Mouse (Mus musculus) midbrain, embryonic 12.5 days (tissue): ENCODE measurements at regions not wholly inside any gene's neighbourhood (a gene's known extent, or its start where the extent isn't known, plus 50 kb on each side); places are given as distances from the start of the nearest gene placed in this dataset.

ENCODE experiments used
- ATAC-seq: fragments of 200-750 bp; cut with Nextera tagmentation; 2 replicates; pipeline ENCODE4 v1.8.0; 2017; ENCODE audit warnings: low read depth, moderate TSS enrichment, moderate library complexity; ENCODE audit not compliant: low FRiP score
- H3K27ac ChIP-seq: fragments of 300-500 bp; sonication (generic); replicated peaks from 2 replicates; pipeline ENCODE4 v1.5.1; 2016; ENCODE audit warnings: mild to moderate bottlenecking
- H3K27me3 ChIP-seq: fragments of 300-500 bp; sonication (generic); 2 replicates; pipeline ENCODE4 v1.6.1; 2016; ENCODE audit warnings: mild to moderate bottlenecking
- H3K36me3 ChIP-seq: fragments of 300-500 bp; sonication (generic); 2 replicates; pipeline ENCODE4 v1.6.1; 2016
- H3K4me1 ChIP-seq: fragments of 300-500 bp; sonication (generic); 2 replicates; pipeline ENCODE4 v1.6.1; 2016
- H3K4me2 ChIP-seq: fragments of 300-500 bp; sonication (generic); replicated peaks from 2 replicates; pipeline ENCODE4 v1.6.1; 2016; ENCODE audit warnings: mild to moderate bottlenecking, moderate library complexity
- H3K4me3 ChIP-seq: fragments of 300-500 bp; sonication (generic); 2 replicates; pipeline ENCODE4 v1.5.1; 2016; ENCODE audit warnings: mild to moderate bottlenecking
- H3K9ac ChIP-seq: fragments of 300-500 bp; sonication (generic); replicated peaks from 2 replicates; pipeline ENCODE4 v1.6.1; 2016; ENCODE audit warnings: mild to moderate bottlenecking, moderate library complexity
- H3K9me3 ChIP-seq: fragments of 300-500 bp; sonication (generic); 2 replicates; pipeline ENCODE4 v1.6.1; 2016; ENCODE audit warnings: mild to moderate bottlenecking
- WGBS: fragments of 180-500 bp; shearing (Covaris S2); methylation state at CpG from one replicate; pipeline ENCODE4 v1.1.7; 2016; 5-methylcytosine and 5-hydroxymethylcytosine counted together

DNA sequence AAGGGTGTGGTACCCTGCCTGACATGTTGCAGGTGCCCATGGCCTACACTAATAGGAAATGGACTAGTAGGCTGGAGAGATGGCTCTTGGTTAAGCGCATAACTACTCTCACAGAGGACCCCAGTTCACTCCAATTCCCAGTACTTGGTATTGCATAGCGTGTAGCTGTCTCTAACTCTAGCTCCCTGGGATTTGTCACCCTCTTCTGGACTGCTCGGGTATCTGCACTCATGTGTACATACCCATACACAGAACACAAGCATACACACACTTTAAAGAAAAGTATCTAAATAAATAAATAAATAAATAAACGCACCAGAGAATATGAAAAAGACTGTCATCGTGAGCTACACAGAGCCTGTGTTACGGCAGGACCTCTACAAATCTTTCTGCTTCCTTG is 143.8 kb upstream of the Mycn start:
- Histone ChIP-seq H3K36me3 (no peaks in the 10 kb centered on the region), H3K4me2 (no peak overlapping the region), H3K9me3 (no peaks in the 10 kb centered on the region), H3K27me3 (no peaks in the 10 kb centered on the region), H3K4me3 (no peak overlapping the region), H3K27ac (no peak overlapping the region), H3K4me1 (peaks cover 4% of the 10 kb centered on the region; the same call in 1 of the 2 replicates), H3K9ac (no peak overlapping the region)
- ATAC-seq, result no peak
- WGBS, result 93% methylated on average over 6 of the region's 6 CpGs

DNA sequence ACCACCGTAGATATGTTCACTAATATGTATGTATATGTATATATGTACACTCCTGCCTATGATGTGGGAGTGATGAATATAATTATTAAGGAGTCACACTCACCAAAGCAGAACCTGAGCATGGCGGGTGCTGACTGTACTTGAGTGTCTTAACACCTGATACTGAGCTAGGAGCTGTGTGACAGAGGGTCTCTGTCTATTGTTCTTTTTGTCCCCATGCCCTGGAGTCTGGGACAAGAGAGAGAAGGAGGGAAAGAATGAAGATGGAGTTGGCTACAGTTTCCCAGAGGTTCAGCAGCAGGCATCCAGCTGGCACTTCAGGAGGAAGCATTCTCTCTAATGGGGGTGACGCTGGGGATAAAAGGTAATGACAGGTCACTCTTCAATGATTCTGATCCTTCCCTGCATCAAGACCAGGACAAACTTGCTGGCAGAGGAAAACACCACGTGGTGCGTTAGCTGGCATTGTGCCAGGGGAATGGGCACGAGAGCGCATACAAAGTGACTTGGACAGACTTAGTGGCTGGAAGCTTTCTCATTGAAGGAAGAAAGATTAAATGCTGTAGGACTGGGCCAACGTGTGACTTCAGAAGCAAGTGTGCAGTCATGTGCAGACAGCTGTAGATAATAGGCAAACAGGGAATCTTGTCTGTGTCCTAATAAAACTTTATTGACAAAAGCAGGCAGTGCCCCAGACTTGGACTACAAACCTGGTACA is 141.8 kb upstream of the Mycn start:
- Histone ChIP-seq H3K4me2 (no peak overlapping the region), H3K27ac (0 out of 2 replicates have a peak overlapping the region, but pooled peaks have one; percentile 2), H3K9ac (no peak overlapping the region), H3K4me3 (no peak overlapping the region), H3K36me3 (no peaks in the 10 kb centered on the region), H3K9me3 (no peaks in the 10 kb centered on the region), H3K27me3 (no peaks in the 10 kb centered on the region), H3K4me1 (peaks cover 4% of the 10 kb centered on the region; the same call in 1 of the 2 replicates)
- ATAC-seq, result peak; percentile 83
- WGBS, result 66% methylated on average over 8 of the region's 8 CpGs

GRCm38 (mm10) chr12:13080791-13081190 is 139.1 kb upstream of the Mycn start:
- H3K9ac ChIP-seq, result no peak overlapping the region
- H3K4me3 ChIP-seq, result no peak overlapping the region
- H3K27me3 ChIP-seq, result no peaks in the 10 kb centered on the region
- no peak overlapping the region for H3K27ac ChIP-seq
- peaks cover 4% of the 10 kb centered on the region; the same call in 1 of the 2 replicates for H3K4me1 ChIP-seq
- no peaks in the 10 kb centered on the region for H3K36me3 ChIP-seq
- H3K9me3 ChIP-seq, result no peaks in the 10 kb centered on the region
- no peak for ATAC-seq
- H3K4me2 ChIP-seq, result no peak overlapping the region
- WGBS, result 72% methylated on average over 5 of the region's 5 CpGs

- no peak overlapping the region for H3K27ac ChIP-seq
- no peak overlapping the region for H3K9ac ChIP-seq
- WGBS, result 93% methylated on average over 3 of the region's 3 CpGs
- ATAC-seq, result no peak
- no peaks in the 10 kb centered on the region for H3K36me3 ChIP-seq
- no peak overlapping the region for H3K4me2 ChIP-seq
- no peak overlapping the region for H3K4me3 ChIP-seq
- peaks cover 4% of the 10 kb centered on the region; the same call in 1 of the 2 replicates for H3K4me1 ChIP-seq
- no peaks in the 10 kb centered on the region for H3K9me3 ChIP-seq
- no peaks in the 10 kb centered on the region for H3K27me3 ChIP-seq
Measured at GRCm38 (mm10) chr12:13079832-13080231, 138.1 kb upstream of the Mycn start.

- 79% methylated on average over 4 of the region's 4 CpGs for WGBS
- H3K9ac ChIP-seq, result no peak overlapping the region
- no peaks in the 10 kb centered on the region for H3K27me3 ChIP-seq
- no peak overlapping the region for H3K27ac ChIP-seq
- no peak overlapping the region for H3K4me2 ChIP-seq
- no peak overlapping the region for H3K4me3 ChIP-seq
- no peaks in the 10 kb centered on the region for H3K9me3 ChIP-seq
- no peak for ATAC-seq
- no peaks in the 10 kb centered on the region; the same call in 1 of the 2 replicates for H3K4me1 ChIP-seq
- H3K36me3 ChIP-seq, result no peaks in the 10 kb centered on the region
Measured at GRCm38 (mm10) chr12:13077689-13078088, 136.0 kb upstream of the Mycn start.

- H3K4me2 ChIP-seq, result no peak overlapping the region
- H3K4me3 ChIP-seq, result no peak overlapping the region
- no peak for ATAC-seq
- H3K27ac ChIP-seq, result no peak overlapping the region
- H3K36me3 ChIP-seq, result no peaks in the 10 kb centered on the region
- H3K9me3 ChIP-seq, result no peaks in the 10 kb centered on the region
- H3K9ac ChIP-seq, result no peak overlapping the region
- WGBS, result 69% methylated on average over 3 of the region's 3 CpGs
- no peaks in the 10 kb centered on the region for H3K27me3 ChIP-seq
- no peaks in the 10 kb centered on the region; the same call in 1 of the 2 replicates for H3K4me1 ChIP-seq
Measured at GRCm38 (mm10) chr12:13076699-13077287, 135.1 kb upstream of the Mycn start.

- 78% methylated on average over 4 of the region's 4 CpGs for WGBS
- ATAC-seq, result no peak
- Histone ChIP-seq H3K9me3 (no peaks in the 10 kb centered on the region), H3K27ac (no peak overlapping the region), H3K4me1 (no peaks in the 10 kb centered on the region), H3K9ac (no peak overlapping the region), H3K27me3 (no peaks in the 10 kb centered on the region), H3K4me3 (no peak overlapping the region), H3K4me2 (no peak overlapping the region), H3K36me3 (no peaks in the 10 kb centered on the region)
Measured at GRCm38 (mm10) chr12:13073126-13073886, 131.6 kb upstream of the Mycn start.

- ATAC-seq, result no peak
- Histone ChIP-seq H3K9me3 (no peaks in the 10 kb centered on the region), H3K4me2 (no peak overlapping the region), H3K36me3 (no peaks in the 10 kb centered on the region), H3K4me1 (no peaks in the 10 kb centered on the region), H3K27ac (no peak overlapping the region), H3K27me3 (no peaks in the 10 kb centered on the region), H3K9ac (no peak overlapping the region), H3K4me3 (no peak overlapping the region)
- WGBS, result 68% methylated on average over 5 of the region's 5 CpGs
Measured at GRCm38 (mm10) chr12:13067295-13067694, 125.6 kb upstream of the Mycn start.

GRCm38 (mm10) chr12:13066604-13067181 is 125.0 kb upstream of the Mycn start:
- WGBS, result 83% methylated on average over 6 of the region's 6 CpGs

DNA sequence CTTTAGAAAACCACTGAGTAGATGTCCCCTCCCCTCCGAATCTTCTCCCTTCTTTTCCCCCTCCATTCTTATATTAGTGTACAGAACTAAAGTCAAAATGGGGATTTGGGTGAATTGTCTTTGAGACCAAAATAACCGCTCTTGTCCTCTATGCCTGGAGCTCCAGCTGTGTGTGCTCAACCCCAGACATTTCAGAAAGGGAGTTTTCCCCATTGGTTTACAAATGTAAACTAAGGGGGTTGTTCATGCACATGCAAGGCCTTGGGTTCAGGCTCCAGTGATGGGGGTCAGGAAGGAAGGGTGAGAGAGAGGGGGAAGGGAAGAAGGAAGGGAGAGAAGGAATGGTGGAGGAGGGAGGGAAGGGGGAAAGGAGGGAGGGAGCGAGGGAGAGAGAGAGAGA is 117.8 kb upstream of the Mycn start:
- 81% methylated on average over 2 of the region's 3 CpGs for WGBS
- Histone ChIP-seq H3K9me3 (no peaks in the 10 kb centered on the region), H3K36me3 (no peaks in the 10 kb centered on the region), H3K27me3 (no peaks in the 10 kb centered on the region), H3K4me3 (no peak overlapping the region), H3K27ac (no peak overlapping the region), H3K4me2 (no peak overlapping the region), H3K4me1 (no peaks in the 10 kb centered on the region; the same call in 1 of the 2 replicates), H3K9ac (no peak overlapping the region)
- ATAC-seq, result no peak

More at GRCm38 (mm10) chr12:13066604-13067181, 125.0 kb upstream of the Mycn start:
- Histone ChIP-seq H3K4me2 (no peak overlapping the region), H3K4me3 (no peak overlapping the region), H3K27ac (no peak overlapping the region), H3K9me3 (no peaks in the 10 kb centered on the region), H3K27me3 (no peaks in the 10 kb centered on the region), H3K9ac (no peak overlapping the region), H3K36me3 (no peaks in the 10 kb centered on the region), H3K4me1 (no peaks in the 10 kb centered on the region)
- ATAC-seq, result no peak

- H3K9me3 ChIP-seq, result no peaks in the 10 kb centered on the region
- H3K4me1 ChIP-seq, result no peaks in the 10 kb centered on the region; the same call in none of the 2 replicates
- H3K36me3 ChIP-seq, result no peaks in the 10 kb centered on the region
- H3K27me3 ChIP-seq, result no peaks in the 10 kb centered on the region
- H3K9ac ChIP-seq, result no peak overlapping the region
- H3K4me2 ChIP-seq, result no peak overlapping the region
- ATAC-seq, result 0 out of 2 replicates have a peak, but pooled peaks have one; percentile 41
- no peak overlapping the region for H3K27ac ChIP-seq
- 51% methylated on average over 7 of the region's 7 CpGs for WGBS
- H3K4me3 ChIP-seq, result no peak overlapping the region
Measured at GRCm38 (mm10) chr12:13056246-13056645, 114.5 kb upstream of the Mycn start.

- Histone ChIP-seq H3K9me3 (no peaks in the 10 kb centered on the region), H3K27ac (no peak overlapping the region), H3K27me3 (no peaks in the 10 kb centered on the region), H3K36me3 (no peaks in the 10 kb centered on the region), H3K4me1 (no peaks in the 10 kb centered on the region; the same call in none of the 2 replicates), H3K9ac (no peak overlapping the region), H3K4me3 (no peak overlapping the region), H3K4me2 (no peak overlapping the region)
- ATAC-seq, result no peak
- WGBS, result 83% methylated on average over 3 of the region's 3 CpGs
Measured at GRCm38 (mm10) chr12:13054611-13055010, 112.9 kb upstream of the Mycn start.
